Mouse (Mus musculus) olfactory bulb, adult 2 months (tissue): ENCODE results near the gene Kif3c.

Experiments used
- CTCF ChIP-seq: fragments of 200-500 bp; IDR thresholded peaks from 2 replicates; pipeline ENCODE4 v1.5.1; 2012; ENCODE audit warnings: low read depth, mild to moderate bottlenecking, low read length, moderate library complexity; ENCODE audit not compliant: insufficient read depth
- POLR2A ChIP-seq: fragments of 200-500 bp; IDR thresholded peaks from 2 replicates; pipeline ENCODE4 v1.6.1; 2012; ENCODE audit warnings: mild to moderate bottlenecking, low read depth, low read length, moderate library complexity; ENCODE audit not compliant: insufficient read depth

GRCm38 (mm10) chr12:3384860-3385259 is 19.9 kb downstream of the Kif3c start:
- TF ChIP-seq CTCF (no peak), POLR2A (no peak)
